Mouse (Mus musculus) retina, adult 2 months (tissue): ENCODE measurements around the gene Gm281.
"Not testable (repeated sequence)": the region's sequence is repeated elsewhere in the genome, so short reads cannot be mapped to it uniquely, and the experiment has no call there.

Source experiments
- DNase-seq: peaks from one replicate; pipeline ENCODE4 v3.0.0-alpha.2; 2012; ENCODE audit warnings: low read depth, low spot score

The Gm281 gene

DNA sequence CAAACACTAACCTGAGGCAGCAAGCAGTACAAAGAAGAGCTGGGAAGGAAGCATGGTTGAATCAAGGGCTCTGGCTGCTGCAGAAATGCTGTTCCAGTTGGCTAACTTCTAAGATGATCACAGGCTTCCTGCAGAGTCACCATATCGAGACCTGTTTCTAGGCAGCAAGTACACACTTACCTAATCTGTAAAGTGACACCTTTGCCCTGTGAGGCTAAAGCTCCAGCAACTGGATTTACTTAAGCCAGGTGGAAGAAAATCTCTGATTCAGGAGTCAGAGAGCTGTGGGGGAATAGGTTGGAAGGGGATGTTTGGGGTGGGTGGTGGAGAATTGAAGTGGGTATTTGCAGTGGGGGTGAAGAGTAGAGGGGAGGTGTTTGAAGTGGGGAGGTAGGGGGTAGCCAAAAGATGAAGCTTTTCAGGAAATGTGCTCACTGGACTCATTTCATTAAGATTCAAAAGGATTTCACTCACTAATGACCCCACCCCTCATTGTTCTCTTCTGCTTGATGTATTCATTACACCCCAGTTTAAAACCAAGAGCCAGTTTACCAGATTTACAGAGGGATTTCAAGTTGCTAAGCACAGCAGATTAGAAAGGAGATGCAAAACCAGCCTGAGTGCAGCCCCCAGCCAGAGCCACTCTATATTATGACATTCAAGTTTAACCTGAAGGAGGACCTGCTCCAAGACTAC, at the start of gene Gm281:
TSS of gene Gm281 (minus strand) at position 92 of the 696 bp plus-strand sequence.
- DNase-seq: no peak

GRCm38 (mm10) chr14:13963527-13963926, 49.2 kb upstream of the Gm281 start:
- no peak for DNase-seq

- no peak for DNase-seq
Measured at GRCm38 (mm10) chr14:13962476-13962875, 48.2 kb upstream of the Gm281 start.

GRCm38 (mm10) chr14:13961401-13962112, 47.3 kb upstream of the Gm281 start, which contains the start of the genes Atxn7 and Thoc7:
Gene Atxn7 (plus strand): TSS chr14:13961440.
Gene Thoc7 (minus strand): TSS chr14:13961852.
- DNase-seq: no peak

DNA sequence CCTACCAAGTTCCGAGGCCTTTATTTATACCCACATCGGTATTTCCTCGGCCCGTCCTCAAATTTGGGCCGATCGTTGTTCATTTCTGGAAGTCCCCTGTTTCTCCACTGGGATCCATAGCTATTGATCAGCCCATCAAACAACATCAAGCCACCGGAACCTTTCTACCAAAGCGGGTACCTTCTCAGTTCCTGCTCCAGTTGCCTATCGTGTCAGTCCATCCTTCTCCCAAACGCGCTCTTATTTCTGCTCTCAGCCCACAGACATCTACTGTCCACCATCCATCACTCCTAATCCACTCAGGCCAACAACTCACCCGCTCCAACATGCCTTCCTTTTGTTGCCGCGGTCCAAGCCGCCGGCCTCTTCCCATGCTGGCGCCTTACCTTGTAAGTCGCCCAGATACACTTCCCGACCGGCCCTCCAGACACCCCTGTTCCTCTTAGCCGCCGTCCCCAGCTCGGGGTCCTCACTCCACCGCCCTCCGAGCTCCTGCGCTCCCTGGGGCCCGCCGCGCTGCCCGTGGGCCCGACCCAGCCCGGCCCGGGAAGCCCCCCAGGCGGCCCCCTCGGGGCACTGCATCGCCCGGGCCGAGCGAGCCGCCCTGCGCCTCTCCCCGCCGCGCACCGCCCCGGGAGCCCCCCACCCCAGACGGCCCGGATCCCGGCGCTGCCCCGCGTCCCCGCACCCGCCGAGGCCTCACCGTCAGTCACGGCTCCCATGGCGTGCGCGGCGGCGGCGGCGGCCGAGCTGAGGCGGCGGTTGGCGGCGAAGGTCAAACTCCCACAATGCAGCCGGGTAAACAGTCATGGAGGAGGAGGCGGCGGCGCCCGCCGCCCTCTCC, 46.4 kb upstream of the Gm281 start:
- peak; percentile 47 for DNase-seq

GRCm38 (mm10) chr14:13960079-13960478, 45.8 kb upstream of the Gm281 start:
- no peak for DNase-seq

- DNase-seq: not testable (repeated sequence)
Measured at GRCm38 (mm10) chr14:13952151-13952550, 37.9 kb upstream of the Gm281 start.

DNA sequence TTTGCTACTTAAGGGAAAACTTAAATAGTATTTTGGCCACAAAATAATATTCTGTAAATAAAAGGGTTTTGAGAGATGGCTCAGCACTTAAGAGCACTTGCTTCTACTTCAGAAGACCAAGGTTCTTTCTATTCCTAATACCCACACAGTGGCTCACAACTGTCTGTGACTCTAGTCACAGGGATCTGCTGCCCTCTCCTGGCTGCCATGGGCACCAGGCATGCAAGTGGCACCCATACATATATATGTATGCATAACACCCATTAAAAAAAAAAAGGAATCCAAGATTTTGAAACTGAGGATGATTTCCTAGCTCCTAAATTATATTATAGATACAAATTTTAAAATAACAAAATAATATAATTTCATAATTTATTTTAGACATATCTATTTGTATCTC, 36.1 kb upstream of the Gm281 start:
- no peak for DNase-seq

- DNase-seq: no peak
Measured at GRCm38 (mm10) chr14:13948345-13948744, 34.1 kb upstream of the Gm281 start.

DNA sequence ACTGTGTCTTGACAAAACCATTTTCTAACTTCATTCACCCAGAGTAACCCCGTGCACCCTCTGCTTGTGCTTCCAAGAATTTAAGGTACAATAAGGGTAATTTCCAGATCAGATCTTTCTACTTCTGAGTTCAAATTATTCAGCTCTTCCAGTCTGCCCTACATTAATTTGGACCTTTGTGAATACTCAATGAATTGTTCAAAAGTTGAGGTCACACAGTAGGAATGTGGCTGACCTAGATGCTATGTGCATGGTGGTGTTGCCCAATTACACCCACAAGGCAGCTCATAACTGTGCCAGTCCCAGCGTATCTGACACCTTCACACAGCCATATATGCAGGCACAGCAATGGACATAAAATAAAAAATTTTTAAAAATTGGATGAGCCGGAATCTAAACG, 30.4 kb upstream of the Gm281 start:
- DNase-seq: no peak

GRCm38 (mm10) chr14:13934052-13934371, 19.7 kb upstream of the Gm281 start:
- no peak for DNase-seq

DNA sequence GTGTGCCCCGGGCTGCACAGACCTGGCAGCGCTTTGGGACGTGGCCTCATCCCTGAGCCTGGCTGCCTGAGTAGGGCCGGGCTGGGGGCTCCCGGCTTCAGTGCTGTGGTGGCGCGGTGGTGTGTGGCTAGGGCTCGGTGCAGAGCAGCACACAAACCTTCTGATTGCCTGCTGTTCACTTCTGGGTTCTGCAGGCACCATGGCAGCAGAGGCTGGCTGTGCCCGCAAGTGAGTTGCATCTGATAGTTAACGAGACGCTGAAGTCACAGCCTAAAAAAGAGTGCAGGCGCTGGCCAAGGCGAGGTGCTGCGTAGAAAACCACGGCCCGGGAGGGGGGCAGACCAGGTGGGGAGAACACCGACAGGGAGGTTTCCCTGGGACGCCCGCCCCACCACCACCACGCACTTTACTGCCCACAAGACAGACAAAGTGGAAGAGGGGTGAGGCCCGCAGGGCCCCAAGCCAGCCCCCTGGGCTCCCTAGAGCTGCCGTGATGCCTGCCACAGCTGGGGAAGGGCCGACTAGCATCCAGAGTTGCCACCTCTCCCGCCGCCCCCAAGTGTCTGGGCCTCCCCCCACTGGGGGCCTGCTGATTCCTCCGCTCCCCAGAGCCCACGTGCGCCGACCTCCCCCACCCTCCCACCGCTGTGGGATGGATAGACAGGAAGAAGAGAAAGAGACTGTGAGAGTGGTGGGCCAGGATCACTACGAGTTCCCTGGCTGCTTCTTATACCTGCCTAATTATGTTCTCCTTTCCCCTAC, 19.2 kb upstream of the Gm281 start:
- no peak for DNase-seq

DNA sequence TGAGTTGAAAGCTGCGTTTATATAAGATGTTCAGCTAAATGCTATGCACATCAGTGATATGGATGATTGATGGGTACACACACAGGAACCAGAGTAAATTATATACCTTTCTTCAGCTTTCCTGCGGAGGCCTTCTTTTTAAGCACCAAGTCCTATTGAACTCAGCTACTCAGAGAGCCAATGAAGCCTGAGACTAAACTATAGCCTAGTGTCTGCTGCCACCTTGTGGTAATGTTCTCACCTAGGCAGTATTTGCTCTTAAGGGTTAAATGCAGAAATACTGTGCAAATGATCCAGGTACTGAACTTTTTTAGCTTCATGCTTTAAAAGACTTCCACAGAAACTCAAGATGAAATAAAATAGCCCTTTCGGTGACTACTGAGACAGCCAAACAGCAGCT, 3.4 kb upstream of the Gm281 start:
- peak; percentile 50 for DNase-seq

DNA sequence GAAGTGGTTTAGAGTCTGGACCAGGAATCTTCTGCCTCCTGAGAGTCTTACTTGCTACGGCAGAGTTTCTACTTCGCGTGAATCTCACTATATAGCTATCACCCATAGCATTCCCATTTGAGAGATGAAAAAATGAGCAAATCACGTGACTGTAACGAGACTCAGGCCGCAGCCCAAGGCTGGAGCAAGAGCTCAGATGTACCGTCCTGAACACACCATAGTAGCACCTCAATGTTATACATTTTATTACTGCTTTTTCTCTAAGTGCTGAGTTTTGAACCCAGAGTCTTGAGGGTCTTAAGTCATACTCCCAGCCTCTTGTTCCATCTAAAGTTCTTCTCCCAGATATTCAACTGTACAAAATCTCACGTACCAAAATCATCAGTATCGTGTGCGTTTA, 2.9 kb upstream of the Gm281 start:
- DNase-seq: no peak

DNA sequence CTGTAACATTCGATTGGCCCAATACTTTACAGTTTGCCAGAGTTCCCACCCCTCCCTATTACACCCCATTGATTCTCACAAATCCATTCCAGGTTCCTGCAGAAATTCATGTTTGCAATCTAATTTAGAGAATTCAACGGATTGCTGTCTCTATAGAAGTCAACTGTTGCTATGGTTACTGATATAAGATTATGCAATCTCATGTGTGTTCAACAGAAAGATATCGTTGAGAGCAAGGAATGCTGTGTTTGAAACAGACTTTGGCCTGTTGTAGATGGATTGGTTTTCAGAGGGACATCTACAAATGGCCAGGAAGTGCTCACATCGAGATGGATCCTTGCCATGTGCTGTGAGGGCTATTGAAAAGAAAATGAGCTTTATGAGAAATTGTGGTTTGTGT, 929 bp upstream of the Gm281 start:
- DNase-seq: no peak

DNA sequence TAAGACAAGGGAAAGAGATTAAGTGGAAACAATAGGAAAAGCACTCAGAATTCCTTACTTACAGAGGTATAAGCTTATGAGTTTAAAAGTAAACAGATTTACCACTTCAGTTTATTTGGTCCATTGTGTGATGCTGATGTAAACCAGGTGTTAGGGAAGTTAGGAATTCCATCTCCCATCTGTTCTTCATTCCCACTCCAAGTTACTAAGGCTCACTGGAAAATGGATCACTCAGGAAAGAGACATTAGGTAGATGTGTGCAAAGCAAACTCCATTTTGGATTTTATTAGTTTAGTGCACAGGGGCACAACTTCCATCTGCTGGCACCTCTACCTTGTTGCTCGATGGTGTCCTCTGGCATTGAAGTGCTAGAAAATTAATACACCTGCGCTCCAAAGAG, 4.1 kb downstream of the Gm281 start:
- DNase-seq: no peak

GRCm38 (mm10) chr14:13907145-13907544, 7.1 kb downstream of the Gm281 start:
- no peak for DNase-seq

DNA sequence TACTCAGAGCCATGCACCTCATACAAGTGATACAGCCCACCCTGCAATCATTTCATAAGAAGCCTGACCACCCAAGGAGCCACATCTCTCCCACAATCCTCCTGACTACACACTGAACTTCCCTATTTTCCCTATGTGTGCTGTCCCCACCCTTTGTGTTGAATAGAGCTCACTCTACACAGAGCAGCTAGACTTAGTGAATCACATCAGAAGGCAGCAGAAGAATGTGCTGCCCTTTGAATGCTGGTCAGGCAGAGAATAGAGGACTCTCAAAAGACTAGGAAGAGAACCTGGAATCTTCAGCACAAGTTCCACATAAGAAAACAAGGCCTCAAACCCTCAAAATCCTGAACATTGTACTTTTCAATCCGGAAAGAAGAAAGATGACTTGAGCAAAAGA, 7.8 kb downstream of the Gm281 start:
- DNase-seq: no peak

DNA sequence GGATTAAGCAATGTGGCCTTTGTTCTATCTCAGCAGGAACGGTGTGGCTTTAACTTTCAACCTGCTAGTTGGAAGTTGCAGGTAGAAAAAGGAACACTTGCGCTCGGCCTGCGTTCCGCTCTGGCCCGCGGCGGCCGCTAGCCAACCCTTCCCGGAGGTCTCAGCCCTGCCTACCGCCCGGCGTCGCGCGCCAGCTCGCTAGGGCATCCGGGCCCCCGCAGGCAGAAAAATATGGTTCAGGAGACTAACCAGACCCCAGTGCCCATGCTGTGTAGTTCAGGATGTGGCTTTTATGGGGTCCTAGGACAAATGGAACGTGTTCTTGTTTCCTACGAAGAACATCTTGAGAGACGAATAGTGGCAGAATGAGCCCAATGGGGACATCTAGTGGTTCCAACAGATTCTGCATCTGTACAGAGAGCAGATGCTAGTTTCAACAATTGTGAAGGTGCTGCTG, 12.6 kb downstream of the Gm281 start:
- peak; percentile 36 for DNase-seq

GRCm38 (mm10) chr14:13895198-13895597, 19.1 kb downstream of the Gm281 start:
- DNase-seq: no peak

DNA sequence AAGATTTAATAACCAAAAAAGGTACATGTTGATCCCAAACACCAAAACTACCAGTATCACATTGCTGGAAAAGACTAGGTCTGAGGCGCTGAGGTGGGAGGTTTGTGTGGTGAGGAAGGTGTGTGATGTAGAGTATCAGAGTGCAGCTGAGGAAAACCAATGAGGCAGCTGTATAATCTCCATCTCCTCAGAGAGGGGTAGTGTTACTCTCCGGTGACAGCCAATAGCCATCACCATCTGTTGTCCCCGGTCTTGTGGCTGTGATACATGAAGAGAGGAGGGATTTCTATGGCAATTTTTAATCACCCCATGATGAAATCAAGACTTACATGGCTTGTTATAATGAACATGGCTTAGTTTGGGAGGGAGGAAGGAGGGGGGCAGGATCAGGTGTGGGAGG, 20.5 kb downstream of the Gm281 start:
- DNase-seq: no peak

GRCm38 (mm10) chr14:13861416-13861815, 52.9 kb downstream of the Gm281 start:
- DNase-seq: no peak
